Mouse (Mus musculus) E14TG2a.4 (cell line): ENCODE data around the gene Gprc5d.

Experiments
- CTCF ChIP-seq: conservative IDR thresholded peaks from 2 replicates; pipeline ENCODE4 v1.5.1; 2014; ENCODE audit warnings: low read length
- NANOG ChIP-seq: IDR thresholded peaks from 2 replicates; pipeline ENCODE4 v1.6.1; 2014; ENCODE audit warnings: borderline replicate concordance, low read length, mixed read lengths
- POU5F1 ChIP-seq: IDR thresholded peaks from 2 replicates; pipeline ENCODE4 v1.6.1; 2014; ENCODE audit warnings: low read length, borderline replicate concordance

DNA sequence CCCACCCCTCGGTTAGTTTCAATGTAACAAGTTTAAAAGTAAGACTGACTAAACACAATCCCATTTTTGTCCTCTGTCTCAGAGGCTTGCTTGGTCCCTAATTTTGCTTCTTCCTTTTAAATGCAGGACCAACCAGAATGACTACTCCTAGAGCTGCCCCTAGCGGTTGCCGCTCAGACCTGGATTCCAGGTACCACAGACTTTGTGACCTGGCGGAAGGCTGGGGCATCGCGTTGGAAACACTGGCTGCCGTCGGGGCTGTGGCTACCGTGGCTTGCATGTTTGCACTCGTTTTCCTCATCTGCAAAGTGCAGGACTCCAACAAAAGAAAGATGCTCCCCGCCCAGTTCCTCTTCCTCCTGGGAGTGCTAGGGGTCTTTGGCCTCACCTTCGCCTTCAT is 39.7 kb downstream of the Gprc5d start:
- TF ChIP-seq CTCF (peak; percentile 42), NANOG (no peak), POU5F1 (no peak)
